Mouse (Mus musculus) v-Abl transformed pro-B cells (cell line): ENCODE results near the gene Ccl8.

ENCODE experiments used
- in situ Hi-C, 2 experiments: fragments of 400-800 bp; cut with MboI; formaldehyde crosslinking; loops; one replicate each; pipeline ENCODE4 v1.15.1; 2025; ENCODE audit not compliant: unreplicated experiment in 2 of 2

Ccl8 gene

GRCm38 (mm10) chr11:82114885-82115284 lies at the start of gene Ccl8:
Gene Ccl8 (plus strand): TSS chr11:82115185.
- in situ Hi-C loops = no loop called here

GRCm38 (mm10) chr11:82066953-82067571 lies 47.9 kb upstream of the Ccl8 start:
- in situ Hi-C loops = loop anchor here in 1 of 2 experiments (25.0 kb wide), 1 partner anchor 1120 kb away; the partner anchor contains the start of genes Slfn3 and Slfn4

- in situ Hi-C loops = loop anchor here in 1 of 2 experiments (25.0 kb wide), 1 partner anchor 1116 kb away; the partner anchor contains the start of genes Slfn3 and Slfn4
These were observed 43.9 kb upstream of the Ccl8 start for GRCm38 (mm10) chr11:82071076-82071475.

DNA sequence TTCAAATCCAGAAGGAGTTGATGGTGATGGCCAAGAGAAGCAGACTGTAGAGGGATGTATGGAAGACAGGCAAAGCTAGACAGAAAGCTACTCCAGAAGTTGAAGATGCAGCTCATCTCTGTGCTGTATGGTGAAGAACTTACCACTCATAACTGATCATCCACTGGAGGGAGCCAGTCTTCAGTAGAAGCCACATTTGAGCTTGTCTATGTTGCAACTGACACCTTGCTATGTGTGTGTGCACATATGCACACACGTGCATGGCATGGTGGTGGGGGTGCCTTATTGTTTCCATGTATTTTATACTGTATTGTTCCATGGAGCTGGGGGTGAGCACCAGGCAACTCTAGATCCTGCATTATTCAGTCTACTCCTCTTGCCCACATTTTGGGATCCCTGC lies 42.6 kb upstream of the Ccl8 start:
- in situ Hi-C loops = loop anchor here in 1 of 2 experiments (25.0 kb wide), 1 partner anchor 1115 kb away; the partner anchor contains the start of genes Slfn3 and Slfn4

GRCm38 (mm10) chr11:82072984-82073383 lies 42.0 kb upstream of the Ccl8 start:
- in situ Hi-C loops = loop anchor here in 1 of 2 experiments (25.0 kb wide), 1 partner anchor 1114 kb away; the partner anchor contains the start of genes Slfn3 and Slfn4

DNA sequence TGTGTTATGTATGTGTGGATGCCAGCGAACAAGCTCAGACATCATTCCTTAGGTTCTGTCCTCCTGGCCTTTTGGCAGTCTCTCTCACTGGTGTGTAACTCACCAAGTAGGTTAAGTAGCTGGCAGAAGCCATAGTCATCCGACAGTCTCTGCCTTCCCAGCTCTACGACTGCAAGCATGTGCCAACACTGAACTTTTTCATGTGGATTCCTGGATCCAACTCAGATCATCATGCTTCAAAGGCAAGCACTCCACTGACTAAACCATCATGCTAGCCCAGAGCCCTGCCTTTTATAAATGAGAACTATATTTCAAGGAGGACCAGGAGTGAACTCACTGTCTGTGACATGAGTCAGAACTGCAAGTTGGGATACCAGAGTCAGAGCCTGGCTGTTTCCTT lies 41.3 kb upstream of the Ccl8 start:
- in situ Hi-C loops = loop anchor here in 1 of 2 experiments (25.0 kb wide), 1 partner anchor 1114 kb away; the partner anchor contains the start of genes Slfn3 and Slfn4

DNA sequence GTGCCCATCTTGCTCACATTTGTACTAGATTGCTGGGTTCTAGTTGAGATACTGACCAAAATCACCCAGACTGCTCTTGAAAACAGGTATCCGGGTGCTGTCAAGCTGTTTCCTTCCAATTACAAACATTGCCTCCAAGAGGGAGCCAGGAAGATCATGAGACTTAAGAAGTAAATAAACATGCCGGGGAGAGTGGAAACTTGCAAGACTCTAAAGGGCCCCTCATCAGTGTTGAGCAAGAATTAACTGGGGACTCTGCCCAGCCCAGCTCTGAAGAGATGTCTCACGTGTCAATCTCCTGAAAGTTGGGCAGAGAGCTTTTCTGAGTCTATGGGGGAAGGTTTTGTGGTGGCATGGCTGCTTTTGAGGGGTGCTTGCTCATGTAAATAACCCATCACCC lies 38.0 kb upstream of the Ccl8 start:
- in situ Hi-C loops = no loop called here

GRCm38 (mm10) chr11:82078136-82078730 lies 36.8 kb upstream of the Ccl8 start:
- in situ Hi-C loops = no loop called here

DNA sequence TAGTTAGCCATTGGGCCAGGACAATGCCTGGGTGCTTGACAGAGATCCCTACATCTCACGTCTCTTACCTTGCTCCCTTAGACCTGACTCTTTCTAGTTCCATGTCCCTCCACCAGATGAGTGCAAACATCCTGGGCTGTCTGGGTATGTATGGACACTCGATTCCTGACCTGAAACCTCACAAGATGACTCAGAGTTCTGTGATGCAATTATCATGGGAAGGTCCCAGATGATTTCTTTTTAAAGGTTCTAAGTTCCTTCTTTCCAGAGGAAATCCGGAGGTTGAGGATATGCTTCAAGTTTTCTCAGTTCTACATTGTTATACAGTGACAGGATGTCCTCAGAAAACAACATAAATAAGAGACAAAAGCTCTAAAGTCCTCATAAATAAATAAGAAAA lies 34.1 kb upstream of the Ccl8 start:
- in situ Hi-C loops = no loop called here

GRCm38 (mm10) chr11:82084360-82084759 lies 30.6 kb upstream of the Ccl8 start:
- in situ Hi-C loops = no loop called here

DNA sequence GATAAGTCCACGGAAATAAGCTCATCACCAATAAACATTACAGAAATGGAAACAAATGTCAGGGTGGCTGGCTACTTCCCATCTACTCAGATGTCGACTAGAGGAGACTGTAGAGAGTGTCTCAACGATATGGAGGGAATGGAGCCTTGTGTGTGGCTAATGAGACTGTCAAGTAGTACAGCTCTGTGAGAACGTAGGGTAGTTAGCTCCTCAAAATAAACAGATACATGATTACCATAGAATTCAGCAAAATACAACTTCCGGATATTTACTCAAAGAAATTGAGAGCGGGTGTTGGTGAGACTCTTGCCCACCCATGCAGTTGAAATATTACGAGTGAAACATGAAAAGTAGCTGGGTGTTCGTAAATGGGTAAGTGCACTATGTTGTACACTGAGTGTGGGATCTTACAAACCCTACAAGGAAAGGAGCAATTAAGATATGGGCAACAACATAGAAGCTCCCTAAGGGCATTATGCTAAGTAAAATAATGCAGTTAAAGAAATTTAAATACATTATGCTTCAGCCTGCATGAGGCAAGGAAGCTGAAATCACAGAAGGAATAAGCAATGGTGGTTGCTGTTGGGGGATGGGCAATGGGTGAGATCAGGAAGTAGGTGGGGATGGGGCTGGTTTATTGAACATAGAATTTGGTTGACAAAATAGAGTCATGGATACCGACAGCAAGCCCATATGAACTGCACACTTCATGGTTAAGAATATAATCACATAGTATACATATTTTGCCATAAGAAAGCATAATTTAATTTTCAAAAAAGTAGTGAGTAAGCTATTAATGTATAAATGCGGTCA lies 15.3 kb upstream of the Ccl8 start:
- in situ Hi-C loops = no loop called here

DNA sequence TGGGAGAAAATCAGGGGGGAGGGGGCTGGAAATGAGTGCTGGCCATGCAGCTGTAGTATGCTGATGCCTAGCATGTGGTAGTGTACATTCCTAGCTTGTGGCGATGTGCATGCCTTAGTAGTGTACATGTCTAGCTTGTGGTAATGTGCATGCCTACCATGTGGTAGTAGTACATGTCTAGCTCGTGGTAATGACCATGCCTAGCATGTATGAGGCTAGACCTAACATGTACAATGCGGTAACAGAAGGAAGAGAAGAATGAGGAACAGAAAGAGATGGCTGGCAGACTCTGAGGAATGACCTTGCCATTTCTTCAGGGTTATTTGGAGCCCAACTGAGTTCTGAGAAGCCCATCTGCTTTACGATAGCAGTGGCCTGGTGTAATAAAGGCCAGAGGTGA lies 13.9 kb upstream of the Ccl8 start:
- in situ Hi-C loops = no loop called here

DNA sequence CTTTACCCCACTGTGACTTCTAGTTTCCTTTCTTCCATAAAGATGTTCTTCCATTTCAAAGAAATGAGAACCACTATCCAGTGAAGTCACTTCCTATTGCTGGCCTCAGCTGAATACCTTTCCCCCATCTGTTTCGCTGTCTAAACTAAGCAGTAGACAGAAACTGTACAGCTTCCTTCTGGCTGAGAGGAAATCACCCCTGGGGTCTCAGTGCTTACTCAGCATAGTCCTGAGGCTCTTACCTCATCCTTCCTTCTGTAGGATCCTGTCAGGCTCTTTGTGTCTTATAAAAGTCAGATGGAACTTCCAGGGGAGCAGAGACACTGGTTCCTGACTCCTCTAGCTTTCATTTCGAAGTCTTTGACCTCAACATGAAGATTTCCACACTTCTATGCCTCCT lies 13.5 kb upstream of the Ccl8 start, which contains the start of gene Ccl12:
Gene Ccl12 (plus strand): TSS at position 317 of the 400 bp plus-strand sequence.
- in situ Hi-C loops = no loop called here

DNA sequence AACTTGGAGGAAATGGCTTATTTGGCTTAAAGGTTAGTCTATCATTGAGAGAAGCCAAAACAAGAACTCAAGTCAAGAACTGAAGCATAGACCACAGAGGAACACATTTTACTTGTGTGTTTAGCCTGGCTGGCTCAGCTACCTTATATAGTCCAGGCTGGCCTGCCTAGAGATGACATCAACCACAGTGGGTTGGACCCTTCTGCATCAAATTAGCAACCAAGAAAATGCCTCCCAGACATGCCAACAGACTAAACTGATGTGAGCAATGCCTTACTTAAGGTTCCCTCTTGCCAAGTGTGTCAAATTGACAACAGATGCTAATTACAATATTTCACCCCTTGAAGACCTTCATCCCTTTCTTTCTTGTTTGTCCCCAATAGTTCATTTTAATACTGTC lies 5.4 kb upstream of the Ccl8 start:
- in situ Hi-C loops = no loop called here

GRCm38 (mm10) chr11:82110372-82111248 lies 4.4 kb upstream of the Ccl8 start:
- in situ Hi-C loops = no loop called here

- in situ Hi-C loops = no loop called here
These were observed 1.1 kb downstream of the Ccl8 start for GRCm38 (mm10) chr11:82116041-82116440.

DNA sequence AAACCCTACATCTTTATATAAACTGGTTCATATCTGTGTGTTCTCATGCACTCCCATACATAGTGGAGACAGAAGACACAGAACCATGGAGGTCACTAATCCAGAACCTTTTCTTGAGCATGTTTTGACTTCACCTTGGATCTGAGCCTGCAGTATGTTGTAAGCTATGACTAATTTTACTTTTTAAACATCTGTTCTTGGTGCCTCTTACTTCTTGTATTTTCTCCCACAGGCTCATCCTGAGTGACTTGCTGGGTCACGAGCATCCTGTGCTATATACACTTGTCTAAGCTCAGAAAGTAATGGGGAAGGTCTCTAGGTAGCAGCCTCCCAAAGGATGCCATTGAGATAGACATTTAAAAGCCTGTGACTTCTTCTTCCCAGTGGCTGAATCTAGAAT lies 18.0 kb downstream of the Ccl8 start:
- in situ Hi-C loops = no loop called here

DNA sequence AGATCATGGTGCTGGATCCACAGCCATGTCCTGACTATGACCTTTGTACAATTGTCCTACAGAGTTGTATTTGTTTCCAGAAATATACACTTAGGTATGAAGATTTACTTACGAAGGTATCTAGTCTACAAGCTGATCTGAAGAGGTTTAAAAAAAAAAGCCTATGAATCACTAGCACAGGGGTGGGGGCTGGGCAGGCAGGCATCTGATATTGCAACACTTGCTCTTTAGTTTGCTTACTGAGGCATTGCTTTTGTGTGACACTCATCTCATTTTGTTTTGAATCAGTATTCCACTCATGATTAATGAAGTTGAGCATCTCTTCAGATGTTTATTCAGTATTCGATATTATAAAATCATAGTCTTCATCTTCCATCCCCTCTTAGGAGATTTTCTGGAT lies 21.2 kb downstream of the Ccl8 start:
- in situ Hi-C loops = no loop called here

- in situ Hi-C loops = no loop called here
These were observed 24.6 kb downstream of the Ccl8 start for GRCm38 (mm10) chr11:82139492-82140094.

GRCm38 (mm10) chr11:82159126-82159525 lies 44.1 kb downstream of the Ccl8 start:
- in situ Hi-C loops = loop anchor here in 1 of 2 experiments (25.0 kb wide), 1 partner anchor 522 kb away; no protein-coding TSS in a partner anchor
